17 mouse cellular contexts compared by ENCODE assay signal in the genomic region with DNA sequence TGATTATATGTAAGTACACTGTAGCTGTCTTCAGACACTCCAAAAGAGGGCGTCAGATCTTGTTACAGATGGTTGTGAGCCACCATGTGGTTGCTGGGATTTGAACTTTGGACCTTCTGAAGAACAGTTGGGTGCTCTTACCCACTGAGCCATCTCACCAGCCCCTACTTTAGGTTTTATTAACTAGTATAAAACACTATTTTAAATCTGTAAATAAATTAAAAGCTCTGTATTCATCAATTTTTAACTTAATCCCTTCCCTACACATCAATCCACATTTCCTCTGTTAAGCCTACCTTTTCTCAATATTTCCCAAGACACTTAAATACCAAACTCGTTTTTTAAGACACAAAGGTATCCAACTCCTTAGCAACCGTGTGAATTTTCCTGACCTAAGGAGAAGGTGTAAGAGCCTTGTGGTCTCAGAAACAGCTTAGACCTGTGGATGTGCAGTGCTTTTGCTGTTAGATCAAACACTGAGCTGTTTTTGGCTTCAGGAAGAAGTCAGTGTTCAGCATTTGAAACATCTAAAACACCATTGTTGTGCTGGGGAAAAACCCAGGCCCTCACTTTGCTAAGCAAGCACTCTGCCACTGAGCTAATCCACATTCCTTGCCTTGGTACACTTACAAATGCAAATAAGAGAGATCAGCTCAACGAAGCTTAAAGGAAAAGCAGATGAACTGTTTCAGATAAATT. TPM values are rescaled to one million over a fixed set of nuclear protein-coding genes. Genes with fewer than 3 reads are reported as not detected.
DNase-seq lines count a peak whose midpoint lies in the region; ATAC-seq and TF ChIP-seq lines count a peak whose summit lies in the region.
"Had no signal": no experiment of that assay in that cellular context is flagged by ENCODE, and none has a peak within 500 bp of the region (broad histone marks: within the 10 kb centered on the region; RNA-seq: fewer than 3 reads in every experiment).

No protein-coding gene starts in this region.

- DNase-seq in embryo, embryonic 10 days (ENCODE audit: low spot score): peak; percentile 35
- DNase-seq in embryo, embryonic 11 days: no peak
- DNase-seq in ES-E14 (ENCODE audit: low read depth, low spot score): no peak
- DNase-seq in midbrain, embryonic 11.5 days (ENCODE audit: low spot score, missing footprints): peak; percentile 92
- no peak for DNase-seq in heart, adult 2 months
- no peak for DNase-seq in left cerebral cortex, postnatal 25 days (ENCODE audit: low spot score in 2 of 2)
- DNase-seq in heart, embryonic 10.5 days (ENCODE audit: low spot score): no peak
- DNase-seq: cerebellum, adult 9-10 months; gastrocnemius, postnatal 14 days; kidney, postnatal 25 days; layer of hippocampus, postnatal 36 days; liver, postnatal 0 days had no signal

- H3K36me3 ChIP-seq in ES-E14 (ENCODE audit: control insufficient read depth, insufficient read depth, low read length, poor library complexity, severe bottlenecking): no peaks in the 10 kb centered on the region
- no peaks in the 10 kb centered on the region for H3K36me3 ChIP-seq in forebrain, embryonic 15.5 days
- no peaks in the 10 kb centered on the region for H3K36me3 ChIP-seq in midbrain, embryonic 11.5 days (ENCODE audit: control insufficient read depth, insufficient read depth, low read length)
- H3K36me3 ChIP-seq in heart, adult 2 months (ENCODE audit: control insufficient read depth, insufficient read depth, low read length): no peaks in the 10 kb centered on the region
- no peaks in the 10 kb centered on the region for H3K36me3 ChIP-seq in heart, embryonic 10.5 days
- H3K36me3 ChIP-seq: limb, embryonic 13.5 days had no signal

- no peaks in the 10 kb centered on the region for H3K27me3 ChIP-seq in forebrain, embryonic 15.5 days
- no peaks in the 10 kb centered on the region for H3K27me3 ChIP-seq in midbrain, embryonic 11.5 days (ENCODE audit: control insufficient read depth, insufficient read depth, low read length)
- H3K27me3 ChIP-seq in heart, adult 2 months (ENCODE audit: control insufficient read depth, insufficient read depth, low read length): no peaks in the 10 kb centered on the region
- no peaks in the 10 kb centered on the region for H3K27me3 ChIP-seq in heart, embryonic 10.5 days (ENCODE audit: insufficient read depth, poor library complexity, severe bottlenecking)
- H3K27me3 ChIP-seq: limb, embryonic 13.5 days had no signal

- H3K4me1 ChIP-seq in ES-E14 (ENCODE audit: control insufficient read depth in 2 of 2, insufficient read depth in 2 of 2, low read length in 2 of 2, poor library complexity in 1 of 2): peaks cover 2 to 5% of the 10 kb centered on the region in 2 experiments; a peak in 3 of 4 replicates
- H3K4me1 ChIP-seq in forebrain, embryonic 15.5 days: 0 out of 2 replicates have a peak, but pooled peaks cover 7% of the 10 kb centered on the region
- peaks cover 4% of the 10 kb centered on the region for H3K4me1 ChIP-seq in midbrain, embryonic 11.5 days (ENCODE audit: control insufficient read depth, insufficient read depth, low read length)
- no peaks in the 10 kb centered on the region for H3K4me1 ChIP-seq in heart, adult 2 months (ENCODE audit: control insufficient read depth, insufficient read depth, low read length)
- no peaks in the 10 kb centered on the region for H3K4me1 ChIP-seq in heart, embryonic 10.5 days

- WGBS in forebrain, embryonic 15.5 days: 19% methylated on average over 4 of the region's 4 CpGs
- WGBS in midbrain, embryonic 11.5 days: 11% methylated on average over 4 of the region's 4 CpGs
- 54% methylated on average over 4 of the region's 4 CpGs for WGBS in heart, adult 2 months
- 47% methylated on average over 4 of the region's 4 CpGs for WGBS in heart, embryonic 10.5 days

- TF ChIP-seq CTCF in heart, adult 2 months (IDR thresholded peaks at IDR 0.05): no peak

- TF ChIP-seq POLR2A in heart, adult 2 months (IDR thresholded peaks at IDR 0.05; ENCODE audit: insufficient read depth, low read depth, low read length): no peak

- H3K79me2 ChIP-seq in heart, adult 2 months (replicated peaks; ENCODE audit: control insufficient read depth, insufficient read depth, low read length): no peaks in the 10 kb centered on the region

- no peak overlapping the region for H3K9ac ChIP-seq in ES-E14 (ENCODE audit: insufficient read depth, low read depth, low read length, poor library complexity, severe bottlenecking)
- H3K9ac ChIP-seq in forebrain, embryonic 15.5 days (replicated peaks): no peak overlapping the region
- H3K9ac ChIP-seq in midbrain, embryonic 11.5 days (ENCODE audit: low read length): no peak overlapping the region
- H3K9ac ChIP-seq in heart, adult 2 months (ENCODE audit: low read depth, low read length): no peak overlapping the region
- H3K9ac ChIP-seq: limb, embryonic 13.5 days; liver, postnatal 0 days had no signal

- intact Hi-C loops in heart, adult 2 months (cut with DNase I): no loop called here
- intact Hi-C loops in left cerebral cortex, postnatal 25 days (cut with DNase I): no loop called here

- H3K4me2 ChIP-seq in forebrain, embryonic 15.5 days (replicated peaks): no peak overlapping the region
- 0 out of 2 replicates have a peak overlapping the region, but pooled peaks have one; percentile 6 for H3K4me2 ChIP-seq in midbrain, embryonic 11.5 days
- H3K4me2 ChIP-seq: limb, embryonic 13.5 days had no signal

- ATAC-seq in forebrain, embryonic 15.5 days (replicated peaks): peak; percentile 42
- ATAC-seq in midbrain, embryonic 11.5 days (ENCODE audit: low FRiP score): peak; percentile 86
- ATAC-seq: hindbrain, embryonic 16.5 days; liver, postnatal 0 days had no signal

- peak overlapping the region; percentile 49; the same call in 1 of the 2 replicates for H3K27ac ChIP-seq in ES-E14 (ENCODE audit: insufficient read depth, low read depth, low read length, poor library complexity, severe bottlenecking)
- H3K27ac ChIP-seq in forebrain, embryonic 15.5 days (replicated peaks): peak overlapping the region; percentile 4; the same call in 1 of the 2 replicates
- H3K27ac ChIP-seq in midbrain, embryonic 11.5 days (ENCODE audit: low read depth, low read length): peak overlapping the region; percentile 52
- H3K27ac ChIP-seq in heart, adult 2 months: no peak overlapping the region
- no peak overlapping the region for H3K27ac ChIP-seq in heart, embryonic 10.5 days
- H3K27ac ChIP-seq: limb, embryonic 13.5 days had no signal

- in situ Hi-C loops in ES-E14 (cut with MboI; ENCODE audit: low sequenced_read_pairs in 2 of 2, unreplicated experiment in 2 of 2): no loop called here

- H3K4me3 ChIP-seq in ES-E14 (ENCODE audit: insufficient read depth in 1 of 2, low read depth in 1 of 2, low read length in 2 of 2, poor library complexity in 1 of 2, severe bottlenecking in 1 of 2): no peak overlapping the region
- H3K4me3 ChIP-seq in forebrain, embryonic 15.5 days: no peak overlapping the region
- no peak overlapping the region for H3K4me3 ChIP-seq in midbrain, embryonic 11.5 days (ENCODE audit: low read depth, low read length)
- no peak overlapping the region for H3K4me3 ChIP-seq in heart, adult 2 months
- no peak overlapping the region for H3K4me3 ChIP-seq in heart, embryonic 10.5 days
- H3K4me3 ChIP-seq: limb, embryonic 13.5 days; myocyte had no signal

- no peak for TF ChIP-seq EP300 in heart, adult 2 months (IDR thresholded peaks at IDR 0.05; ENCODE audit: insufficient read depth, low read depth, low read length)

- no peaks in the 10 kb centered on the region for H3K9me3 ChIP-seq in ES-E14 (ENCODE audit: control insufficient read depth, insufficient read depth, low read depth, low read length)
- H3K9me3 ChIP-seq in forebrain, embryonic 15.5 days: no peaks in the 10 kb centered on the region
- no peaks in the 10 kb centered on the region for H3K9me3 ChIP-seq in midbrain, embryonic 11.5 days (ENCODE audit: control insufficient read depth, low read length)
- no peaks in the 10 kb centered on the region for H3K9me3 ChIP-seq in heart, embryonic 10.5 days
- H3K9me3 ChIP-seq: limb, embryonic 13.5 days had no signal

TF ChIP-seq in ES-E14, 5 proteins besides CTCF, POLR2A, EP300 and RAD21:
- TF ChIP-seq ZNF384 (IDR thresholded peaks at IDR 0.05; ENCODE audit: low read depth, low read length) (no peak), ZC3H11A (IDR thresholded peaks at IDR 0.05; ENCODE audit: borderline replicate concordance, low read depth, low read length) (no peak), MAFK (IDR thresholded peaks at IDR 0.05; ENCODE audit: insufficient read depth, low read depth, low read length) (no peak), HCFC1 (IDR thresholded peaks at IDR 0.05; ENCODE audit: borderline replicate concordance, insufficient read depth, low read length) (no peak), CHD2 (IDR thresholded peaks at IDR 0.05; ENCODE audit: low read depth, low read length) (no peak)
TF ChIP-seq in ES-E14: peak in this region for 0.

RNA-seq across cellular contexts. Expression of gene Lix1, which starts 22.3 kb away (rescaled TPM):
- 0.95 and 2.3 TPM in 2 replicates for total RNA-seq in ES-E14 (2012; rRNA removed)
- polyA plus RNA-seq in forebrain, embryonic 15.5 days (2015; fragmentation: Nextera tagmentation; extraction: Ambion mirVana): 34.1 and 39.5 TPM in 2 replicates
- polyA plus RNA-seq in midbrain, embryonic 11.5 days (2014; fragmentation: Nextera tagmentation; extraction: Ambion mirVana): 46.9 and 54.6 TPM in 2 replicates
- 1 to 10 TPM; 6.2 to 7.0 TPM for total RNA-seq in heart, adult 2 months (2021)
- 1.7 and 2.8 TPM in 2 replicates for polyA plus RNA-seq in heart, adult 2 months (2012; rRNA removed)
- total RNA-seq in left cerebral cortex, postnatal 25 days (2021): 10 to 100 TPM; 63.5 to 74.9 TPM
- polyA plus RNA-seq in heart, embryonic 10.5 days (2016; fragmentation: Nextera tagmentation; extraction: Ambion mirVana): 9.7 and 31.2 TPM in 2 replicates
- polyA plus RNA-seq: small intestine, adult 2 months had no signal

RNA-seq across cellular contexts. Expression of gene Riok2, which starts 50.6 kb away (rescaled TPM):
- 42.1 and 60.6 TPM in 2 replicates for total RNA-seq in ES-E14 (2012; rRNA removed)
- polyA plus RNA-seq in forebrain, embryonic 15.5 days (2015; fragmentation: Nextera tagmentation; extraction: Ambion mirVana): 27.0 and 29.4 TPM in 2 replicates
- 31.7 and 33.0 TPM in 2 replicates for polyA plus RNA-seq in midbrain, embryonic 11.5 days (2014; fragmentation: Nextera tagmentation; extraction: Ambion mirVana)
- 10 to 100 TPM; 14.0 to 15.7 TPM for total RNA-seq in heart, adult 2 months (2021)
- 10.4 and 25.6 TPM in 2 replicates for polyA plus RNA-seq in heart, adult 2 months (2012; rRNA removed)
- 10 to 100 TPM; 16.5 to 16.7 TPM for total RNA-seq in left cerebral cortex, postnatal 25 days (2021)
- polyA plus RNA-seq in heart, embryonic 10.5 days (2016; fragmentation: Nextera tagmentation; extraction: Ambion mirVana): 26.6 and 30.6 TPM in 2 replicates

Comparison
In these comparisons a context has a peak if more than half of its experiments do, and no peak if none do; other contexts are left out.
1. DNase-seq: peak in embryo, embryonic 10 days (single experiment) and midbrain, embryonic 11.5 days (single experiment); none in embryo, embryonic 11 days (single experiment), ES-E14 (single experiment), heart, adult 2 months (0 of 2), left cerebral cortex, postnatal 25 days (0 of 2) and heart, embryonic 10.5 days (single experiment).
2. H3K27ac ChIP-seq: peak in ES-E14 (single experiment), forebrain, embryonic 15.5 days (single experiment) and midbrain, embryonic 11.5 days (single experiment); none in heart, adult 2 months (single experiment) and heart, embryonic 10.5 days (single experiment).